Mouse (Mus musculus) MEL (cell line): ENCODE results near the gene Hist1h2ba. TPM values are rescaled to one million over a fixed set of nuclear protein-coding genes. Genes with fewer than 3 reads are reported as not detected.

Source experiments
- DNase-seq: peaks from one replicate; pipeline ENCODE4 v3.0.0; 2011; ENCODE audit warnings: low read depth, low spot score
- H3K27ac ChIP-seq: 2 replicates; pipeline ENCODE4 v1.5.1; 2012; ENCODE audit warnings: low read depth, mild to moderate bottlenecking, control low read depth, low read length, moderate library complexity; ENCODE audit not compliant: control insufficient read depth
- H3K27me3 ChIP-seq, 2 experiments: fragments of 150-350 bp in 1 of 2; sonication (generic) in 1 of 2; 2 replicates each; pipeline ENCODE4 v1.6.1; 2012; ENCODE audit warnings: low read length in 2 of 2, mild to moderate bottlenecking in 2 of 2, improper control_type of control experiment in 1 of 2, moderate library complexity in 1 of 2; ENCODE audit not compliant: insufficient read depth in 2 of 2, control insufficient read depth in 1 of 2
- H3K36me3 ChIP-seq, 2 experiments: 2 replicates each; pipeline ENCODE4 v1.6.1; 2012 to 2014; ENCODE audit warnings: low read length in 2 of 2, improper control_type of control experiment in 1 of 2, inconsistent platforms in 1 of 2, mild to moderate bottlenecking in 1 of 2; ENCODE audit not compliant: insufficient read depth in 2 of 2, control insufficient read depth in 1 of 2
- H3K4me1 ChIP-seq, 2 experiments: fragments of 150-350 bp in 1 of 2; sonication (generic) in 1 of 2; 2 replicates each; pipeline ENCODE4 v1.6.1; 2012; ENCODE audit warnings: low read length in 2 of 2, improper control_type of control experiment in 1 of 2, mild to moderate bottlenecking in 1 of 2; ENCODE audit not compliant: insufficient read depth in 2 of 2, control insufficient read depth in 1 of 2
- H3K4me3 ChIP-seq, 2 experiments: fragments of 150-350 bp in 1 of 2; sonication (generic) in 1 of 2; 2 replicates each; pipeline ENCODE4 v1.5.1; 2012; ENCODE audit warnings: low read depth in 2 of 2, low read length in 2 of 2, mild to moderate bottlenecking in 2 of 2, moderate library complexity in 2 of 2, control low read depth in 1 of 2, improper control_type of control experiment in 1 of 2; ENCODE audit not compliant: control insufficient read depth in 1 of 2, insufficient read depth in 1 of 2
- H3K79me2 ChIP-seq: 2 replicates; pipeline ENCODE4 v1.6.1; 2012; ENCODE audit warnings: mild to moderate bottlenecking, low read length, moderate library complexity; ENCODE audit not compliant: control insufficient read depth, poor library complexity, insufficient read depth
- H3K9ac ChIP-seq: 2 replicates; pipeline ENCODE4 v1.6.1; 2012; ENCODE audit warnings: low read depth, mild to moderate bottlenecking, control low read depth, low read length, moderate library complexity; ENCODE audit not compliant: control insufficient read depth, poor library complexity, severe bottlenecking
- H3K9me3 ChIP-seq: fragments of 150-350 bp; sonication (generic); replicated peaks from 2 replicates; pipeline ENCODE4 v1.6.1; 2012; ENCODE audit warnings: mild to moderate bottlenecking, low read length, improper control_type of control experiment, moderate library complexity; ENCODE audit not compliant: insufficient read depth
- BHLHE40 ChIP-seq: IDR thresholded peaks from 2 replicates; pipeline ENCODE4 v1.6.1; 2012; ENCODE audit warnings: low read depth, mild to moderate bottlenecking, inconsistent platforms, low read length, improper control_type of control experiment, borderline replicate concordance
- CHD1 ChIP-seq: IDR thresholded peaks from 2 replicates; pipeline ENCODE4 v1.6.1; 2012; ENCODE audit warnings: low read depth, mild to moderate bottlenecking, inconsistent platforms, low read length, improper control_type of control experiment
- CHD2 ChIP-seq: IDR thresholded peaks from 2 replicates; pipeline ENCODE4 v1.6.1; 2011; ENCODE audit warnings: low read length, improper control_type of control experiment
- E2F4 ChIP-seq: IDR thresholded peaks from 2 replicates; pipeline ENCODE4 v1.6.1; 2011; ENCODE audit warnings: low read depth, low read length, improper control_type of control experiment, borderline replicate concordance
- ELF1 ChIP-seq: IDR thresholded peaks from 2 replicates; pipeline ENCODE4 v1.6.1; 2014; ENCODE audit warnings: low read depth, mild to moderate bottlenecking, inconsistent platforms, low read length, improper control_type of control experiment, moderate library complexity
- GATA1 ChIP-seq: IDR thresholded peaks from 2 replicates; pipeline ENCODE4 v1.6.1; 2011; ENCODE audit warnings: low read depth, low read length, improper control_type of control experiment
- JUND ChIP-seq: IDR thresholded peaks from 2 replicates; pipeline ENCODE4 v1.6.1; 2011; ENCODE audit warnings: low read depth, mild to moderate bottlenecking, improper control_type of control experiment, low read length
- MAFK ChIP-seq: IDR thresholded peaks from 2 replicates; pipeline ENCODE4 v1.6.1; 2011; ENCODE audit warnings: low read depth, mild to moderate bottlenecking, low read length, improper control_type of control experiment, borderline replicate concordance
- MAZ ChIP-seq: IDR thresholded peaks from 2 replicates; pipeline ENCODE4 v1.6.1; 2012; ENCODE audit warnings: low read depth, mild to moderate bottlenecking, inconsistent platforms, low read length, improper control_type of control experiment
- MEF2A ChIP-seq: IDR thresholded peaks from 2 replicates; pipeline ENCODE4 v1.6.1; 2014; ENCODE audit warnings: low read depth, mild to moderate bottlenecking, inconsistent platforms, low read length, improper control_type of control experiment; ENCODE audit not compliant: poor library complexity, insufficient replicate concordance, severe bottlenecking; ENCODE audit errors: extremely low read depth
- MYC ChIP-seq: IDR thresholded peaks from 2 replicates; pipeline ENCODE4 v1.6.1; 2011; ENCODE audit warnings: low read depth, mild to moderate bottlenecking, low read length, improper control_type of control experiment, moderate library complexity
- NELFE ChIP-seq: IDR thresholded peaks from 2 replicates; pipeline ENCODE4 v1.6.1; 2011; ENCODE audit warnings: low read depth, low read length, improper control_type of control experiment
- POLR2AphosphoS5 ChIP-seq: IDR thresholded peaks from 2 replicates; pipeline ENCODE4 v1.6.1; 2012; ENCODE audit warnings: low read depth, borderline replicate concordance, mild to moderate bottlenecking, inconsistent platforms, low read length, moderate library complexity, mixed read lengths
- TCF12 ChIP-seq: IDR thresholded peaks from 2 replicates; pipeline ENCODE4 v1.6.1; 2014; ENCODE audit warnings: low read depth, mild to moderate bottlenecking, inconsistent platforms, low read length, improper control_type of control experiment, moderate library complexity
- USF1 ChIP-seq: IDR thresholded peaks from 2 replicates; pipeline ENCODE4 v1.6.1; 2014; ENCODE audit warnings: low read depth, mild to moderate bottlenecking, inconsistent platforms, low read length, improper control_type of control experiment, moderate library complexity
- USF2 ChIP-seq, 2 experiments: IDR thresholded peaks; 2 replicates each; pipeline ENCODE4 v1.6.1; 2011 to 2012; ENCODE audit warnings: improper control_type of control experiment in 2 of 2, low read length in 2 of 2, borderline replicate concordance in 1 of 2, inconsistent platforms in 1 of 2, low read depth in 1 of 2, mild to moderate bottlenecking in 1 of 2; ENCODE audit not compliant: insufficient read depth in 1 of 2
- ZKSCAN1 ChIP-seq: IDR thresholded peaks from 2 replicates; pipeline ENCODE4 v1.6.1; 2012; ENCODE audit warnings: low read depth, mild to moderate bottlenecking, inconsistent platforms, low read length, improper control_type of control experiment, moderate library complexity
- ZNF384 ChIP-seq: IDR thresholded peaks from 2 replicates; pipeline ENCODE4 v1.6.1; 2012; ENCODE audit warnings: low read depth, mild to moderate bottlenecking, inconsistent platforms, low read length, improper control_type of control experiment
- polyA plus RNA-seq, 2 experiments: library from polyadenylated mRNA; stranded (reverse) in 1 of 2; unstranded in 1 of 2; fragments of >175 nt in 1 of 2; fragments of >200 nt in 1 of 2; gene quantifications; 2 replicates each; pipeline versions ENCODE4 v1.2.1 to v1.2.4; 2012; ENCODE audit warnings: low replicate concordance in 2 of 2, low read depth in 1 of 2; ENCODE audit not compliant: insufficient read length in 2 of 2, insufficient read depth in 1 of 2, missing spikeins in 1 of 2
- total RNA-seq: library from RNA; depleted of rRNA; stranded (reverse); fragments of 300-350 nt; gene quantifications from 2 replicates; pipeline ENCODE4 v1.2.3, GENCODE M21; 2012

Gene Hist1h2ba
- total and polyA plus RNA-seq, 3 experiments, result 0.58 TPM; not detected in 2

DNA sequence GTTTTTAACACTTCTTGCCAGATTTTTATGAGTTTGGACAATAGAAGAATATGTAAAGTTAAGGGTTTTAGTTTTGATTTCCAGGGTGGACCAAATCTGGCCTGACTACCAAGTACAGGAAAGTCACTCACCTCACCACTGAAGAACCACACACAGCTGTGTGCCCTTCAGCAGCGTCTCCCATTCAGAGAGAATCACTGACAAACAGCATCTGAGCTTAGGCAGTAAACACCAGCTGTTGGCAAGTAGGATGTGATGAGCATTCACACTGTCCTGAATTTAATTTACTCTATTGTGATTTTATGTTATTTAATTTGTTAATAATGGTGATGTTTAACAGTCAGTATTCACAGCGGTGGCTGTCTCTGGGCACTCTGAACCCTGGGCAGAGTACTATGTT lies 8.2 kb downstream of the Hist1h2ba start:
- Histone ChIP-seq H3K27me3 (peaks cover 0 to 1% of the 10 kb centered on the region in 2 experiments; a peak in 1 of 4 replicates), H3K79me2 (no peaks in the 10 kb centered on the region), H3K27ac (no peak overlapping the region), H3K9ac (no peak overlapping the region), H3K36me3 (no peaks in the 10 kb centered on the region), H3K4me1 (no peaks in the 10 kb centered on the region), H3K4me3 (no peak overlapping the region), H3K9me3 (no peaks in the 10 kb centered on the region)
- DNase-seq, result no peak
- TF ChIP-seq ELF1 (no peak), BHLHE40 (no peak), CHD2 (no peak), USF2 (IDR thresholded peaks at IDR 0.05; ENCODE audit: borderline replicate concordance in 1 of 2, insufficient read depth in 1 of 2, low read depth in 1 of 2, low read length in 2 of 2) (no peak), NELFE (no peak), CHD1 (no peak), MAZ (no peak)

- Histone ChIP-seq H3K27me3 (no peaks in the 10 kb centered on the region), H3K9ac (no peak overlapping the region), H3K79me2 (no peaks in the 10 kb centered on the region), H3K4me1 (peaks cover 17 to 27% of the 10 kb centered on the region in 2 experiments), H3K9me3 (no peaks in the 10 kb centered on the region), H3K36me3 (peaks cover 0 to 26% of the 10 kb centered on the region in 2 experiments; a peak in 2 of 4 replicates), H3K4me3 (no peak overlapping the region), H3K27ac (no peak overlapping the region)
- DNase-seq, result no peak
- TF ChIP-seq GATA1 (no peak), NELFE (no peak), TCF12 (no peak), POLR2AphosphoS5 (no peak), ELF1 (no peak), CHD2 (no peak), ZKSCAN1 (no peak), CHD1 (no peak), JUND (no peak), E2F4 (no peak), ZNF384 (no peak), MEF2A (no peak), MYC (no peak), MAFK (no peak), USF1 (no peak)
These were observed 16.3 kb downstream of the Hist1h2ba start for GRCm38 (mm10) chr13:23917674-23918073.
